8 mouse cellular contexts compared by ENCODE assay signal in genomic region chr12:79970981-79971390, GRCm38 (mm10).
DNase-seq lines count a peak whose midpoint lies in the region; ATAC-seq and TF ChIP-seq lines count a peak whose summit lies in the region.

No protein-coding gene starts in this region.

- intact Hi-C loops in left cerebral cortex, postnatal 14 days (cut with DNase I) = loop anchor here (5.0 kb wide), 1 partner anchor 141 kb away; the partner anchor contains the start of gene Zfp36l1

- H3K4me1 ChIP-seq in kidney, embryonic 16.5 days (ENCODE audit: insufficient read depth, low read length) = peaks cover 64% of the 10 kb centered on the region
- peaks cover 3% of the 10 kb centered on the region for H3K4me1 ChIP-seq in bone marrow, adult 2 months (ENCODE audit: control insufficient read depth, insufficient read depth, low read length)
- H3K4me1 ChIP-seq in hindbrain, embryonic 11.5 days (replicated peaks; ENCODE audit: control insufficient read depth, insufficient read depth, low read length) = peaks cover 12% of the 10 kb centered on the region
- peaks cover 68% of the 10 kb centered on the region for H3K4me1 ChIP-seq in neural tube, embryonic 13.5 days (replicated peaks)

- H3K27ac ChIP-seq in kidney, embryonic 16.5 days (ENCODE audit: low read length) = peak overlapping the region; percentile 91
- H3K27ac ChIP-seq in bone marrow, adult 2 months (ENCODE audit: control insufficient read depth, insufficient read depth, low read depth, low read length, poor library complexity) = peak overlapping the region; percentile 72; the same call in 1 of the 2 replicates
- H3K27ac ChIP-seq in hindbrain, embryonic 11.5 days (ENCODE audit: low read depth, low read length) = peak overlapping the region; percentile 84
- peak overlapping the region; percentile 90 for H3K27ac ChIP-seq in neural tube, embryonic 13.5 days (replicated peaks)

- H3K9ac ChIP-seq in kidney, embryonic 16.5 days (replicated peaks; ENCODE audit: low read length) = no peak overlapping the region
- H3K9ac ChIP-seq in hindbrain, embryonic 11.5 days (ENCODE audit: low read depth, low read length) = no peak overlapping the region
- H3K9ac ChIP-seq in neural tube, embryonic 13.5 days = peak overlapping the region; percentile 50

- no peak for ATAC-seq in kidney, embryonic 16.5 days (ENCODE audit: low FRiP score, low TSS enrichment)
- ATAC-seq in hindbrain, embryonic 11.5 days (ENCODE audit: low FRiP score) = peak; percentile 21; the same call in 1 of the 2 replicates
- no peak for ATAC-seq in neural tube, embryonic 13.5 days (ENCODE audit: low read depth)
- ATAC-seq in cerebellum, adult (ENCODE audit: insufficient number of reproducible peaks, low FRiP score, low TSS enrichment) = no peak

- no peak overlapping the region for H3K4me2 ChIP-seq in kidney, embryonic 16.5 days (replicated peaks; ENCODE audit: low read depth, low read length)
- no peak overlapping the region for H3K4me2 ChIP-seq in hindbrain, embryonic 11.5 days (replicated peaks; ENCODE audit: low read depth, low read length)
- H3K4me2 ChIP-seq in neural tube, embryonic 13.5 days = no peak overlapping the region

- 31% methylated on average over 5 of the region's 5 CpGs for WGBS in kidney, embryonic 16.5 days
- WGBS in bone marrow, adult 2 months = 80% methylated on average over 5 of the region's 5 CpGs
- 53% methylated on average over 5 of the region's 5 CpGs for WGBS in hindbrain, embryonic 11.5 days
- whole genome bisulfite sequencing in neural tube, embryonic 13.5 days = 49% methylated on average over 5 of the region's 5 CpGs

- H3K27me3 ChIP-seq in kidney, embryonic 16.5 days (ENCODE audit: insufficient read depth, low read length) = no peaks in the 10 kb centered on the region
- no peaks in the 10 kb centered on the region for H3K27me3 ChIP-seq in hindbrain, embryonic 11.5 days (ENCODE audit: control insufficient read depth, insufficient read depth, low read length)
- no peaks in the 10 kb centered on the region for H3K27me3 ChIP-seq in neural tube, embryonic 13.5 days

- H3K4me3 ChIP-seq in kidney, embryonic 16.5 days (ENCODE audit: low read length) = no peak overlapping the region
- no peak overlapping the region for H3K4me3 ChIP-seq in bone marrow, adult 2 months (replicated peaks; ENCODE audit: control insufficient read depth, low read depth, low read length)
- no peak overlapping the region for H3K4me3 ChIP-seq in hindbrain, embryonic 11.5 days (ENCODE audit: low read depth, low read length)
- no peak overlapping the region for H3K4me3 ChIP-seq in neural tube, embryonic 13.5 days

- TF ChIP-seq POLR2A in bone marrow, adult 2 months (IDR thresholded peaks at IDR 0.05; ENCODE audit: borderline replicate concordance, control insufficient read depth, low read depth, low read length) = no peak

- TF ChIP-seq CTCF in bone marrow, adult 2 months (IDR thresholded peaks at IDR 0.05; ENCODE audit: control insufficient read depth, insufficient read depth, low read length) = no peak

- no peaks in the 10 kb centered on the region for H3K9me3 ChIP-seq in kidney, embryonic 16.5 days (ENCODE audit: low read length)
- H3K9me3 ChIP-seq in hindbrain, embryonic 11.5 days (ENCODE audit: control insufficient read depth, low read length) = no peaks in the 10 kb centered on the region
- H3K9me3 ChIP-seq in neural tube, embryonic 13.5 days = no peaks in the 10 kb centered on the region

- no peaks in the 10 kb centered on the region for H3K36me3 ChIP-seq in kidney, embryonic 16.5 days (ENCODE audit: insufficient read depth, low read length)
- no peaks in the 10 kb centered on the region for H3K36me3 ChIP-seq in hindbrain, embryonic 11.5 days (ENCODE audit: control insufficient read depth, insufficient read depth, low read length)
- H3K36me3 ChIP-seq in neural tube, embryonic 13.5 days = no peaks in the 10 kb centered on the region

- DNase-seq in kidney, postnatal 25 days = no peak
- no peak for DNase-seq in hindbrain, embryonic 11.5 days (ENCODE audit: low spot score)
- DNase-seq in layer of hippocampus, adult 9-10 months (ENCODE audit: low spot score) = no peak
- no peak for DNase-seq in left cerebral cortex, postnatal 14 days (ENCODE audit: low spot score in 2 of 2)
